Mouse (Mus musculus): ENCODE measurements around the gene Krcc1.
A peak's percentile ranks its signal among the peaks of the same experiment; 100 is the strongest.
"Not testable (repeated sequence)": the region's sequence is repeated elsewhere in the genome, so short reads cannot be mapped to it uniquely, and the experiment has no call there.

Gene Krcc1

DNA sequence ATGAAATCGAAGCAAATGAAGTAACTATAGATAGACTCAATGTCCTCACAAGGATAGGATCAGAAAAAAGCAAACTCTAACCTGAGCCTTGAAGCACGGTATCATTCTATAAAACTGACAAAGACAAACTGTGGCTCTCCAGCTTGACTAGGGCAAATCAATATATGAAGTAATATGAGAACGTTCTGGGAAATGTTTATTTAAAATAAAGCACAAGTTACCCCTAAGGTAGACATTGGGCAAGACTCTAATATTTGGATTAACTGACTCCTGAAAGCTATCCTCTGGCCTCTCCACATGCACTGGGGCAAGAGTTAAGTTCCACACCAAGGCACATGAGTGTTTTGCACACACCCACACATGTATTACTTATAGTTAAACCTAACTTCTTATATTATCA, 10.4 kb upstream of the Krcc1 start:
- no peak for DNase-seq (ENCODE audit: low read depth, low spot score)

DNA sequence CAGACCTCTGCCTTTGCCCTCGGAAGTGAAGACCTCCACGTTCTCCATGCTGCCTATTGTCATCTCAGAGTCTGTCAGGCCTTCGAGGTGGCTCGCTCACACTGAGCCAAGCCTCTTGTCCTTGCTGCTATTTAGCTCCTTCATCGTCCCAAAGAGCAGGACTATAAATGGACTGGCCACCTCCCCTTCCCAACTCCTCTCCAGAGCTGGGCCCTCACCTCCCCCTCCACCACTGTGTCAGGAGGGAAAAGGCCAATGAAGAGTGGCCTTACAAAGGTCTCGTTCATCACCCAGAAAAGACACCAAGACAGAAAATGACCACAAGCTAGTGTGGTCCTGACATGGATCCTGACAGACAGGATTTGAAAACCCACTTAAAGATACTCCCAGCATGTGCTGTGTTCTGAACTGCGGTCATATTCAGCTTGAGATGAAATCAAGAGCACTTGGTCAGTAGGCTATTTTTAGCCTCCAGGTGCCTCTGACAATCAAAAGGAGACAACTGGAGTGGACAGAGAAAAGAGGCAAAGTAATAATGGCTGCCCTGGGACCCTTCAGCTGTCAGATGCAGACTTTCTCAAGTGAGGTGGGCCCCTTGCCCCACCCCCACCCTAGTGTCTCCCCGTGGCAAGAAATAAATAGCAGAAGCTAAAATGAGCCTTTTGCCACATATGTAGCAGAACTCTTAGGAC, 9.2 kb upstream of the Krcc1 start:
- DNase-seq (ENCODE audit: low read depth, low spot score) = no peak

DNA sequence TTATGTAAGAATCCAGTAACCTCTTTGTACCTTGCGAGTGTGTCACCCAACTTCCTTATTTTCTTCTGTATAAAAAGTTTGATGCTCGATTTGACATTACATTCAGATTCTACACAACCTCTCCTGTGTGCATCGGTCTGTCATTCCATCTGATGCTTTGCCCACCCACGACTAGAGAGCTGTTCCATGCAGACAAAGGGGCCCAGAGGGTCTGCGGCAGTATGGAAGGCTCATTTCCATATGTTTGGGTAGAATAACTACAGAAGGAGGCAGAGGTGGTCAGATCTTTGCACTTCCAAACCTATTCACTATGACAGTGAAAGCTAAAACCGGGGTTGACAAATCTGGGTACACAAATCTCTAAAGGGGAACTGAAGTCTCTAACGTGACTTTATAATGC, 3.9 kb upstream of the Krcc1 start:
- peak; percentile 77 for DNase-seq (ENCODE audit: low read depth, low spot score)

DNA sequence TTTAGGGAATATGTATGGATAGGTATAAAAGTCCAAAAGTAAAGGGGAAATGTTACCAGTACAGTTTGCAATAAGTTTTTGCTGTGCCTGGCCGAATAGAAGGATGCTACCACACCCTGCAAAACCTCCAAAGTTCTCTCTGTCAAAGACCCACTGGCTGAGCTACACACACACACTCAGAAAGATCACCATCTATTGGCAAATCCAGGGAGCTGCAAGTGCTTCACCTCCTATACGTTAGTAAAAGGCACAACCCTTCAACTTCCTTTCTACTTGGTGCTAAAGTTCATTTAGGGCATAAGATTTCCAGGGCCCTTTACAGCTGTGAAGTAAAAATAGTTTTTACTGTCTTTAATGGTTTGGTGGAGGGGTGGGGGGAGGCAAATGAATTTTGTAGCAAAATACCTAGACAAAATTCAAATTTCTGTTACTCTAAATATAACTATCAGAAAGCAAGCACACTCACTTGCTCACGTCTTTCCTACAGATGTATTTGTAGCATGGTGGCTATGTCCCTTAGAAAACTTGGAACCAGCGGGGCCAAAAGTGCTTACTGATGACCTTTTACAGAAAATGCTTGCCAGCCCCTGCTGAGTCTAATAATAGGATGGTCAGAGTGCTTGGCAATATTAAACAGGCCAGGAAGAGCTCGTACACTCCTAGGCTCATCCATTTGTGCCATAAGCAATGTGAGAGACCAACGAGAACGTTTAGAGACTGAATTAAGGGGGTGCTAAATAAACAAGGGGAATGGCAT, 2.4 kb upstream of the Krcc1 start:
- DNase-seq (ENCODE audit: low read depth, low spot score) = peak; percentile 75

DNA sequence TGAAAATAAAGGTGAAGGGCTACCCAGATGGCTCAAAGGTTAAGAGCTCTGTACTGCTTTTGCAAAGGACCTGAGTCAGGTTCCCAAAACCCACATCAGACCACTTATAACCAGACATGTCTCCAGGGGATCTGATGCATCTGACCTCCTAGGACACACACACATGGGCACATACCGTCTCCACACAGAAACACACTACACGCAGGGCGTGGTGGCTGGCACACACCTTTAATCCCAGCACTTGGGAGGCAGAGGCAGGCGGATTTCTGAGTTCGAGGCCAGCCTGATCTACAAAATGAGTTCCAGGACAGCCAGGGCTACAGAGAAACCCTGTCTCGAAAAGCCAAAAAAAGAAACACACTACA, 1.8 kb upstream of the Krcc1 start:
- DNase-seq (ENCODE audit: low read depth, low spot score) = not testable (repeated sequence)

DNA sequence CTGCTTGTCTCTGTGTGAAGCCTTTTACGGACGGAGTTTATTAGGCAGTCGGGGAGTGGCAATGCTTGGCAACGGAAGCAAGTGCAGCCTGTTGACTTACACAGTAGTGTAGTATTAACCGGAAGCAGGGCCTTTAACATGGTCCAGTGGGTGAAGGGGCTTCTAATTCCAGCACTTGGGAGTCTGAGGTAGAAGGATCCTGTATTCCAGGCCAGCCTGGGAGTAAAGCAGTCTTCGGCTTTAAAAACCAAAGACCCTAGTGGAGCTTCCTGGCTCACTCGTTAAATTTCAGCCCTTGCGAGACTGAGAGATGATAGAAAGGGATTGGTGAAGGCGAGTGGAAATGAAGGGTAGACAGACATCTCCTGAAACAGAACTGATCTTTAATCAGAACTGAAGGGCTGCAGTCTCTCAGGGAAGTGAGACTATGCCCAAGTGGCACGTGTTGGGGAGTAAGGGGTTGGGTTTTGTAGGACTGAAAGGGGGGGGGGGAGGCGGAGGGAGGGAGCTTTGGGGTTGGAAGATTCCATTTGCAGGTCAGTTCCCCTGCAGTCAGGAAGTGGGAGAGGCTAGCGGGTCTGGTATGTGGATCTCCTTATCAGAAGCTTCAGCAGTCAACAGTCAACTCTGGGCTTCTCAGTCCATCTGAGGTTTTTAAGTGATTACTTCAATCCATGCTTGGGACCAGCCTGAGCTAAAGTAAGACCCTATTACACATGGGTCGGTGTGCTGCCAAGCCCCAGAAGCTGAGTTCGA, 998 bp upstream of the Krcc1 start:
- peak; percentile 86 for DNase-seq (ENCODE audit: low read depth, low spot score)

DNA sequence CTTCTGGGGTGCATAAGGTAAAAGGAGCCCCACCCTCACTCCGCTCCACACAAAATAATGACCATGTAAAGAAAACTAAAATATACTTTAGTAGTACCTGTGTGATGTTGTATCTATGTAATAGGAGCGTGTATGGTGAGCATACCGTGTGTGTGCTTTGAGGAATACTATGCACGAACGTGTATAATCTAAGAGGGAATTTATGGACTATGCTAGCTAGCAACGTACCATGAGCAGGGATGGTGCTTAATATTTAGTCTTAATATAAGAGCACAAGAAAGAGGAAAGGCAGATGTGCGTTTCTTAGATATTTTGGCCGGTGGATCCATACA, 454 bp upstream of the Krcc1 start:
- no peak for DNase-seq (ENCODE audit: low read depth, low spot score)

DNA sequence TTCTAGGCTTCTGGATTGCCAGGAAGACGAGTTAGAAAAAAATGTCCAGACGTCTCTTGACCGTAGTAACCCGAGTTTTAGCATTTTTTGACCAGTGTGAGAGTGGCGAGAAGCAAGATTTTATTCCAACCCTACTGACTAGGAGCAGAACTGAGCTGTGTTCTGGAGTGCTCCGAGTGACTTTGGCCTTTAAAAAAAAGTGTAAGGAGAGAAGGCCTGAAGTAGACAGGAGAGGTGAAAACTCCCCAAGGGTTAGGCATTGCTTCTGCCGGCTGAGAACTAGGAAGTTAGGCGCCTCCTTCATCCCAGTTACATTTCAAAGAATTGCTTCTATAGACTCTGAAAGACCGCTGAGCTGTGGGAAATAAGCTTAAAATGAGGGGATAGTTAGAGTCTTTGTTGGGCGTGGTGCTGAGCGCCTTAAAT, 852 bp downstream of the Krcc1 start:
- peak; percentile 58 for DNase-seq (ENCODE audit: low read depth, low spot score)

DNA sequence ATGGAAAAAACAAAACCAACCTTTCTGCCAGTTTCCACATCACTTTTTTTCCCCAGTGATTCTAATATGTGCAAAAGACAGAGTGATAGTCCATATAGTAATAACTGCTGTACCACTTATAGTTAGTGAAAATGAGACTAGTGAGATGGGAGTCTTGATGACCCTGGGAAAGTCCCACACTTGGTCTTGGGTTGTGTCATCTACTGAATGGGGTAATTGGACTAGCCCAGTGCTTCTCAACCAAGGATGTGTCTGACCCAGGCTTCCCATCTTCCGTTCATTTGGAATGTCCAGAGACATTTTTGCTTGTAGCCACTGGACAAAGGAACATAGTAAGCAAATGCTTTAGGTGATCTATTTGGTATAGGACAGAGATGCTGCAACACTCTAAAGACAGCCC, 2.2 kb downstream of the Krcc1 start:
- no peak for DNase-seq (ENCODE audit: low read depth, low spot score)

DNA sequence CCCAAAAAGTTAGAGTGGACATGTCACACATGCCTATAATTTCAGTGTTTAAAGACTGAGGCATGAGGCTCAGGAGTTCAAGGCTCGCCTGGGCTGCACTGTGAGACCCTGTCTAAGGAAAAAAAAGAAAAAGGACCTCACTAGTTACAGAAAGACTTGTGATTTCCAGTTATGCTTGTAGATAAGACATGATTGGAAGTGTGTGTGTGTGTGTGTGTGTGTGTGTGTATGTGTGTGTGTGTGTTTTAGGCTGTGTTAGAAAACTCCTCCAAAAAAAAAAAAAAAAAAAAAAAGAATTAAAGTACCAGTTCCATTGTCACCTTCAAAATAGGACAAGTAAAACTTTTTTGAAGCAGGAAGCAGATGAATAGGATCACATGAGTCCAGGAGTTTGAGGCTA, 3.1 kb downstream of the Krcc1 start:
- DNase-seq (ENCODE audit: low read depth, low spot score) = no peak

DNA sequence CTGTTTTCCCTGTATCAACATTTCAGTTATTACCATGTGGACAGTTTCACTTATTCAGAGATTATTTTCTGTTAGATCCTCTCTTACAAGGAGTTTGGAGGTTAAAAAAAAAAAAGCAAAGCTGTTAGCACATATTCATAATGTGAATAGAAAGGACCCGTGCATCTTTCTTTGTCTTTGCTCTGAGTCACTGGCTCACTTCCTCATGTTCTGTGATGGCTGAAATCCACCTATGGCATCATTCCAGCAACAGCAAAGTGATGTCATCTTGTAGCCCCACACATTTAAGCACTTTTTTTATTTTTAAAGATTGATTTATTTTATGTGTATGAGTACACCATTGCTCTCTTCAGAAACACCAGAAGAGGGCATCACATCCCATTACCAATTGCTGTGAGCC, 7.9 kb downstream of the Krcc1 start:
- DNase-seq (ENCODE audit: low read depth, low spot score) = no peak

DNA sequence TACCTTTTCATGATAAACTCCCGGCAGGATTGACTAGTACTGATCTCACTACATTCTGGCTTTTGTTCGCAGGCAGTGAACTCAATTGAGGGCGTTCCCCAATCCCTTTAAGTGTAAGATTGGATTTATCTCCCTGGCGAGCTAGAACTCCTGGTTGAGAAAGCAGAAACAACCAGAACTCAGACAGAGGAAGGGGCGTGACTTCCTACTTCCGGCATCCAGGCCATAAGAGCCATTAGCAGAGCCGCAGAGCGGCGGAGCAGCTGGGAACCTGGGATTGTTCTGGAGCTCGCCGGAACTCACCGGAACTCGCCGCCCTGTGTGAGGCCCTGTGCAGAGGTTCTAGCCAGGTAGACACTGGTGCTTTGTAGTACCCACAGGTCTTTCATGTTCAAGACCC, 22.0 kb downstream of the Krcc1 start:
- DNase-seq (ENCODE audit: low read depth, low spot score) = peak; percentile 97

DNA sequence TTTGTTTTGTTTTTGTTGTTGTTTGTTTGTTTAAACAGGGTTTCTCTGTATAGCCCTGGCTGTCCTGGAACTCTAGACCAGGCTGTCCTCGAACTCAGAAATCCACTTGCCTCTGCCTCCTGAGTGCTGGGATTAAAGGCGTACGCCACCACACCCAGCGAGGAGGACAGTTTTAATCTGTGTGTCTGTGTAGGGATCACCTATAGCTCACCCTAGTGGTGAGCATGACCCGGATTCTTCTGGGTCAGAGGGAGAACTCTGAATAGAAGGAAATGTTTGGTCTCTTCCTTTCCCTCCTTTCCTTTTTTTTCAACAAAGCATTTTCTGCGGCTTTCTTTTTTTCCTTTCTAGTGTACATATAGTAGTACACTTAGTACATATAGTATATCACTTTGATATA, 23.8 kb downstream of the Krcc1 start:
- DNase-seq (ENCODE audit: low read depth, low spot score) = peak; percentile 62

DNA sequence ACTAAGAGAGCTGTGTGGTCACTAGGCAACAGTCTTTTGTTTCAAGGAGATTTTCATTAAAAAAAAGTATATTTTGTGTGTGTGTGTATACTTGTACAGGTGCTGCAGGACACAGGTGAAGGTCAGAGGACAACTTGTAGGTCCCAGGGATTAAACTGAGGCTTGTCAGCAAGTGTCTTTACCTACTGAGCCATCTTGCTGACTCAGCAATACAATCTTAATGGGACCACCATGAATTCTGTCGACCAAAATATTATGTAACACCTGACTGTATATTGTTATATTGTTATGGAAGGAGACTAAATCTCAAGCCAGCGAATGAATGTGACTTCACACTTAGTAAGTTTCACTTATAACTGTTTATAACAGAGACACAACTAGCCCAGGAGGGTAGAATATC, 26.6 kb downstream of the Krcc1 start:
- DNase-seq (ENCODE audit: low read depth, low spot score) = no peak

DNA sequence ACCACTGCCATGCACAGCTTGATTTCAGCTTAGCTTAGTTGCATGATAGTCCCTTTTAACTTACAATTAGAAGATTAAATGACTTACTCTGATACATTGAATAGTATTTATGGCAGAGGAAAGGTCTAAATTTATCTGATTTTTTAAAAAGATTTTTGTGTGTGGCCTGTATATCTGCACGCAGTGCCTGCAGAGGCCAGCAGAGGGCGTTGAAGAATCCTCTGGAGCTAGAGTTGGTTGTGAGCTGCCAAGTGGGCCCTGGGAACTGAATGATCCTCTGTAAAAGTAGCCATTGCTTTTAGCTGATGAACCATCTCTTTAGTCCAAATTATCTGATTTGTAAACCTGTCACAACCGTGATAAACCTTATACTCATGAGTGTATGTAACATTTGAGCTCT, 27.3 kb downstream of the Krcc1 start:
- DNase-seq (ENCODE audit: low read depth, low spot score) = peak; percentile 76

DNA sequence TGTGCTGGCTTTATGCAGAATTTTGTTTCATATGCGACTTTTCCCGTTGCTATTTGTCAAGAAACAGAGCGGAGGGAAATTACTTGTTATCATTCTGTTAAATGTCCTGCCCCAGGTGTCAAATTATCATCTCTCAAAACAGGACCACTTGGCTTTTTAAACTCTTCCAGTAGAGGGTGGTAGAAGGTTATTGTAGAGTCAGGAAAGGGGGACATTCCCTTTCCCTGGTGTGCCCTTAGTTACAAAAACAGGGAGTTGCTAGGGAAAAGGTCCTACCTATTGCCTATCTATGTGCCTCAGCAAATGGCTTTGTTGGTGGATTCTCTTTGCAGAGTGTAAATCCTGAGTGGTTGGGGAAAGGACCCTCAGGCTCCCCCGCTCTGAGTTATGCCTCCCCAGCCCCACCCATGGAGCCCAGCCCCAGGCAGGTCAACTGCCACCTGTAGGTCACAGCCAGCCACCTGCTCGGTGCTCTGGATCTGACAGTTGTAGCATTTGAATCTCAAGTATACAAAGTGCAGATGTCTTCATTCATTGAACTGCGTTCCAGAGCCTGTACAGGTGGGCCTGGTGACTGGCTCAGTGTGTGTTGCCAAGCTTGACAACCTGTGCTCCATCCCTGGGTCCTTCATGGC, 30.7 kb downstream of the Krcc1 start:
- peak; percentile 40 for DNase-seq (ENCODE audit: low read depth, low spot score)

DNA sequence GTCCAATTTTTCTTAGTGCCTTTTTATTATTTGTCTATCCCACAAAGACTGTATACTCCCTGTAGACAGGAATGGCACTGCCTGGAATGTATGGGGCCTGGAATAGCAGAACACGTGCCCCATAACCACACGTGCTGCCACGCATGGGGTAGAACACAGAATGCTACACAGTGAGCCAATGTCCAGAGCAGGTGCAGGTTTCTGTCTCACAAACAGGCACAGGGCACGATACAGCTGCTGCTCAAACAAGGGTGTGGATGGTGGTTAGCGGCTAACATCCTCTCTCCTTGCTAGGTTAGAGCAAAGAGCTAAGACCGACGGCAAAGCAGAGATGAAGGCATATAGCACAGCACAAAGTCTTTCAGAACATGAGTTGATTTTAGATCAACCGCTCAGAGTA, 36.0 kb downstream of the Krcc1 start:
- no peak for DNase-seq (ENCODE audit: low read depth, low spot score)

DNA sequence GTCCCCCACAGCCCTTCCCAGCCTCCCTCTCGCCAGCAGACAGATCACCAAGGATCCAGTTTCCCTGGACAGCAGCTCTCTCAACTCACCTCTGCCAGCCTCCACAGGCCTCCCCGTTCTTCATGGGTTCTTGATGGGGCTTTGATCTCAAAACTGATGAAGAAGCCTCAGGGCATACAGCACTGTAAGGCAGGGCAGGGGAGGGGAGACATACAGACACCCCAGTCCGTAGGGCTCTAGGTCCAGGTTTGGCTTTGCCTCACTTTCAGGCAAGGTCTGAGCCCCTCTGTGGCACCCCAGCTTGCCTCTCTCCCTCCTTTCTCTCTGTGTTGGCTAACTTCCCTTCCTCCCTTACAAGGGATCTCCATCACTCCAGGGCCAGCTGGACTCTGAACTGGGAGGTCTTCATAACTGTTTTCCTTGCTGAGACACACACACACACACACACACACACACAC, 50.4 kb downstream of the Krcc1 start, which contains the start of gene Smyd1:
Gene Smyd1 (minus strand): TSS at position 408 of the 458 bp plus-strand sequence.
- no peak for DNase-seq (ENCODE audit: low read depth, low spot score)

DNA sequence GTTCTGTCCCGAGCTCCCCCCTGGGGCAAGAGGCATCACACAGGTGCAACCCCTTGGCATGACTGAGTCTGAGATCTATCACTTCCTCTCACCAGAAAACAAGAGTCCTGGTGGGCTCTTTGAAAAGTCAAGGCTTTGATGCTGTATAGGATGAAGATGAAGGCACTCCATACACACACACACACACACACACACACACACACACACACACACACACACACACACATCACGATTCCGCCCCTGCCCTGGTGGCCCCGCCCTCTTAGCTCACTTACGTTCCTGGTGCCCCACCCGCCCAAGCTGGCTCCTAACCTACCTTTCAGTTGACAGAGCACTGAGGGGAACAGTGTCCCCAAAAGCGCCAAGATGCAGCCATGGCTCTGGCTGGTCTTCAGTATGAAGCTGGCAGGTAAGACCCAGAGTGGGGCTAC, 51.0 kb downstream of the Krcc1 start, which contains the start of gene Cd8b1:
Gene Cd8b1 (plus strand): TSS at position 298 of the 431 bp plus-strand sequence.
- peak; percentile 24 for DNase-seq (ENCODE audit: low read depth, low spot score)

DNA sequence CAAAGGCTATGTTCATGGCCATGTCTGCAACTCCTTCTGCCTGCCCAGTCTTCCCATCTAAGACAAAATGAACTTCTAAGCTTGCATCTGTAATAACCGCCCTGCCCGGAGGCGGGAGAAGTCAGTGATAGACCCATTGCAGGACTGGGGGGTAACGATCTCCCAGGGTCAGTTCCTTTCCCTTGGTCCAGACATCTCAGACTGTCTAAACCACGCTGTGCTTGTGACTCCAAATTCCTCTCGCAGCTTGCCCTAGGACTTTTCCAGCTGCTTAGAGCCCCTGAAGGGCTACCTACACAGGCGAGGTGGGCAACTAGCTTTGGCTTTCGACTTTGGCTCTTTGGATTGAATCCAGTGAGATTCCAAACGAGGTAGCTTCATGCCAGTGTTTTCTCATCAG, 53.3 kb downstream of the Krcc1 start:
- DNase-seq (ENCODE audit: low read depth, low spot score) = no peak

DNA sequence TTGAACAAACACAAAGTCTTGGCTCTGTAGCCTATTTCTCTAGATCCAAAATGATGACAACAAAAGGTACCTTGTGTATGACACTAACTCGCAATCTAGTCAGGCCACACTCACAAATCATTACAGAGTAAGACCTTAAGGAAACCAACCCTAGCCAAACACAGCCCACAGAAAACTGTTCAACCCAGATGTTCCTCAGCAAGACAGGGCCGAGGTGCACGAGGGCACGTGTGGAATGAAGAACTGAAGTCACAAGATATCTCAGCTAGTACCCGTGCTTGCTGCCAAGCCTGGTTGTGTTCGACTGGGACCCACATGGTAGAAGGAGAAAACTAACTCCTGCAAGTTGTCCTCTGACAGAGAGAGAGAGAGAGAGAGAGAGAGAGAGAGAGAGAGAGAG, 58.4 kb downstream of the Krcc1 start:
- DNase-seq (ENCODE audit: low read depth, low spot score) = no peak

DNA sequence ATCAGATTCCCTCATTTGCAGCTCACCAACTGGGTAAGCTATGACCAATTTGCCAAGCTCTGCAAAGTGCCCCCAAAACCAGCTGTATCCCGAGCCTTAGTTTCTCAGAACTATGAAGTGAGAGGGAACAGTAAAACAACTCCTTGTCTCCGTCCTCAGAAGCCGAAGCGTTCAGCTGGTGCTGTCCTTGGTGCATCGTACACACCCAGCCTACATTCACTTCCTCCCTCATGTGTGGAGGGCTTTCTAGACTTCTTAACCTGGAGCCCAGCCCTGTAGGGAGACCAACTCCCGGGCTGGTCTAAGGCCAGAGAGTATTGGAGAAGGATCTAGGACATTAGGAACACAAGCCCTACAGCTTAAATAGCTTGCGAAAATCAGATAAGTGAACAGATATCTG, 59.0 kb downstream of the Krcc1 start:
- no peak for DNase-seq (ENCODE audit: low read depth, low spot score)

Data from ZHBTc4 (cell line).